Mouse (Mus musculus) subcutaneous adipose tissue, adult 2 months (tissue): ENCODE measurements around the gene Peli1. TPM values are rescaled to one million over a fixed set of nuclear protein-coding genes. Genes with fewer than 3 reads are reported as not detected.

Experiments used
- polyA plus RNA-seq: library from polyadenylated mRNA; depleted of rRNA; stranded (reverse); fragments of >200 nt; gene quantifications from 2 replicates; pipeline ENCODE4 v1.2.3, GENCODE M21; 2012; ENCODE audit warnings: low replicate concordance; rRNA removed

Peli1 gene
- 8.8 and 16.9 TPM in 2 replicates for polyA plus RNA-seq

DNA sequence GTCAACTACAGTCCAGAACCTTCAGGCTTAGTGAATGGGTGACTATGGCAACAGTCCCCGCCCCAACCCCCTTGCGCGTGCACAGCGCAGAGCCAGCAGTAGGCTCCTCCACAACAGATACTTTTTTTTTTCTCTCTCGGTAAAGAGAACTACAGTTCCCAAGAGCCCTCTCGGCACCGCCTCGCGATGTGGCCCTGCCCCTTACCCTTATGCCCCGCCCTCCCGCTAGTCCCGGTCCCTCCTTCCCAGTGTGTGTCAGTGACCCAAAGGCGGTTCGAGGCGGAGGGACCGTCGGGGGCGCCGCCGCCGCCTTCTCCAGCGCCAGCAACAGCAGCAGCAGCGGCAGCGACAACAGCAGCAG is at the start of gene Peli1:
TSS of gene Peli1 (plus strand) at position 225 of the 361 bp plus-strand sequence.

Other genes starting within 250 kb of the Peli1 start
- 18.2 and 25.1 TPM in 2 replicates for gene Vps54, start 148.0 kb downstream of the Peli1 start, polyA plus RNA-seq